Mouse (Mus musculus): ENCODE results near the gene Tmpo.
A peak's percentile ranks its signal among the peaks of the same experiment; 100 is the strongest.

Gene Tmpo

GRCm38 (mm10) chr10:91180761-91181460, at the start of gene Tmpo:
Tmpo (minus strand) TSS chr10:91181315.
- DNase-seq (ENCODE audit: inconsistent ontology term) = no peak

- peak; percentile 46 for DNase-seq (ENCODE audit: inconsistent ontology term)
Measured at GRCm38 (mm10) chr10:91230400-91230799, 49.3 kb upstream of the Tmpo start.

GRCm38 (mm10) chr10:91229518-91229961, 48.4 kb upstream of the Tmpo start:
- peak; percentile 52 for DNase-seq (ENCODE audit: inconsistent ontology term)

GRCm38 (mm10) chr10:91228924-91229517, 47.9 kb upstream of the Tmpo start:
- DNase-seq (ENCODE audit: inconsistent ontology term) = no peak

- DNase-seq (ENCODE audit: inconsistent ontology term) = no peak
Measured at GRCm38 (mm10) chr10:91227034-91227433, 45.9 kb upstream of the Tmpo start.

GRCm38 (mm10) chr10:91222398-91223236, 41.5 kb upstream of the Tmpo start:
- DNase-seq (ENCODE audit: inconsistent ontology term) = no peak

- DNase-seq (ENCODE audit: inconsistent ontology term) = no peak
Measured at GRCm38 (mm10) chr10:91208899-91209667, 28.0 kb upstream of the Tmpo start.

GRCm38 (mm10) chr10:91208461-91208860, 27.3 kb upstream of the Tmpo start:
- no peak for DNase-seq (ENCODE audit: inconsistent ontology term)

- DNase-seq (ENCODE audit: inconsistent ontology term) = no peak
Measured at GRCm38 (mm10) chr10:91207275-91207674, 26.2 kb upstream of the Tmpo start.

GRCm38 (mm10) chr10:91205632-91206031, 24.5 kb upstream of the Tmpo start:
- DNase-seq (ENCODE audit: inconsistent ontology term) = no peak

- no peak for DNase-seq (ENCODE audit: inconsistent ontology term)
Measured at GRCm38 (mm10) chr10:91200581-91200980, 19.5 kb upstream of the Tmpo start.

- peak; percentile 83 for DNase-seq (ENCODE audit: inconsistent ontology term)
Measured at GRCm38 (mm10) chr10:91199238-91199780, 18.2 kb upstream of the Tmpo start.

- DNase-seq (ENCODE audit: inconsistent ontology term) = no peak
Measured at GRCm38 (mm10) chr10:91197704-91198103, 16.6 kb upstream of the Tmpo start.

- DNase-seq (ENCODE audit: inconsistent ontology term) = no peak
Measured at GRCm38 (mm10) chr10:91196778-91197177, 15.7 kb upstream of the Tmpo start.

- no peak for DNase-seq (ENCODE audit: inconsistent ontology term)
Measured at GRCm38 (mm10) chr10:91195680-91196079, 14.6 kb upstream of the Tmpo start.

- no peak for DNase-seq (ENCODE audit: inconsistent ontology term)
Measured at GRCm38 (mm10) chr10:91195091-91195490, 14.0 kb upstream of the Tmpo start.

GRCm38 (mm10) chr10:91191851-91192250, 10.7 kb upstream of the Tmpo start:
- no peak for DNase-seq (ENCODE audit: inconsistent ontology term)

GRCm38 (mm10) chr10:91189476-91189875, 8.4 kb upstream of the Tmpo start:
- DNase-seq (ENCODE audit: inconsistent ontology term) = no peak

GRCm38 (mm10) chr10:91188684-91189287, 7.7 kb upstream of the Tmpo start:
- DNase-seq (ENCODE audit: inconsistent ontology term) = no peak

- peak; percentile 95 for DNase-seq (ENCODE audit: inconsistent ontology term)
Measured at GRCm38 (mm10) chr10:91187872-91188271, 6.8 kb upstream of the Tmpo start.

- no peak for DNase-seq (ENCODE audit: inconsistent ontology term)
Measured at GRCm38 (mm10) chr10:91187349-91187748, 6.2 kb upstream of the Tmpo start.

Data from Muller cell, postnatal 12 days (primary cell).